Mouse (Mus musculus) lung, postnatal 14 days (tissue): ENCODE measurements around the gene Gm9833.

ENCODE experiments used
- DNase-seq: peaks from one replicate; pipeline ENCODE4 v3.0.0; 2021

The Gm9833 gene

GRCm38 (mm10) chr3:10123615-10124014, 35.7 kb downstream of the Gm9833 start:
- DNase-seq: no peak

- DNase-seq: no peak
These were observed 36.2 kb downstream of the Gm9833 start for GRCm38 (mm10) chr3:10124071-10124470.

GRCm38 (mm10) chr3:10125301-10125700, 37.4 kb downstream of the Gm9833 start:
- DNase-seq: no peak

GRCm38 (mm10) chr3:10126036-10126435, 38.1 kb downstream of the Gm9833 start:
- no peak for DNase-seq

GRCm38 (mm10) chr3:10126502-10126901, 38.6 kb downstream of the Gm9833 start:
- DNase-seq: no peak

DNA sequence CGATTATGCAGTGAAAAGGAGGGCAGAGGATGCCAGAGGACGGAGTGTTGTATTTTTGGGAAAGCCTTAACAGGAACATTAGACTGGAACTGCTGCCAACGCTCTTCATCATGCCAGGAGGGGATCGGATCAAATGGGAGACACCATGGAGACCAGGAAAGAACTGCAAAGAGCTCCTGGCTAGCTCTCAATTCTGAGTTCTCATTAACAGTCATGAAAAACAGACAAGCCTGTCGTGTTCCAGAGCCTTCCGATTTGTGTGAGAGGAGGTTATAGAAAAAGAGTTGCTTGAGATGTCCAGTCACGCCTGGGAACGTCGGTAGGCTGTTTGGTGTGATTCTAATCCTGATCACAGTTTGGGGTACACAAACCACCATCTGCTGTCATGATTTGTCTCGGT, 39.0 kb downstream of the Gm9833 start:
- DNase-seq: no peak

DNA sequence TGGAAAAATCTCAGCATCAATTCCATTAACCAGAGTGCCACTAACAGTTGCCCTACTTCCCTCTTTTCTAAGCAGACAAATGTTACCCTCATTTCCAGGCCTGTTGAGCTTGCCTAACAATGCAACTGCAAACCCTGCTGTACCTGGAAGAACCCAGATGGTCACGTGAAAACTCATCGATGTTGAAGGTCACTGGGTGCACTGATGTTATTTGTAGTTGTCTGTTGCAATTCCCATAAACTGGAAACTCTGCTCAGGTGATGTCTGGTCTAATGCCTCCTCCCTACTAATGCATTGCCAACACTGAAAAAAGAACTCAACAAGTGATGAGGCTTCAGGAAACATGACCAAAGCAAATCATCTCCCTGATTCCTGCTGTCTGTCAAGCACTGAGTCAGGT, 39.6 kb downstream of the Gm9833 start:
- DNase-seq: no peak
